Mouse (Mus musculus) forebrain, embryonic 10.5 days (tissue): Measurements from ENCODE around the gene Plekhn1. TPM values are rescaled to one million over a fixed set of nuclear protein-coding genes. Genes with fewer than 3 reads are reported as not detected.

Experiments used
- DNase-seq: peaks from one replicate; pipeline ENCODE4 v3.0.0-alpha.2; 2017; ENCODE audit warnings: low spot score; ENCODE audit errors: extremely low spot score
- H3K27ac ChIP-seq: fragments of 300-500 bp; sonication (generic); 2 replicates; pipeline ENCODE4 v1.5.1; 2016; ENCODE audit warnings: mild to moderate bottlenecking
- H3K27me3 ChIP-seq: fragments of 300-500 bp; sonication (generic); 2 replicates; pipeline ENCODE4 v1.6.1; 2016; ENCODE audit warnings: mild to moderate bottlenecking; ENCODE audit not compliant: poor library complexity, severe bottlenecking
- H3K36me3 ChIP-seq: fragments of 300-500 bp; sonication (generic); replicated peaks from 2 replicates; pipeline ENCODE4 v1.6.1; 2016; ENCODE audit warnings: mild to moderate bottlenecking, moderate library complexity
- H3K4me1 ChIP-seq: fragments of 300-500 bp; sonication (generic); 2 replicates; pipeline ENCODE4 v1.6.1; 2016
- H3K4me3 ChIP-seq: fragments of 300-500 bp; sonication (generic); 2 replicates; pipeline ENCODE4 v1.5.1; 2016; ENCODE audit warnings: mild to moderate bottlenecking, moderate library complexity
- H3K9me3 ChIP-seq: fragments of 300-500 bp; sonication (generic); 2 replicates; pipeline ENCODE4 v1.6.1; 2016; ENCODE audit warnings: mild to moderate bottlenecking, moderate library complexity
- WGBS: fragments of 180-500 bp; shearing (Covaris S2); methylation state at CpG from one replicate; pipeline ENCODE4 v1.1.7; 2016; 5-methylcytosine and 5-hydroxymethylcytosine counted together
- polyA plus RNA-seq: library from polyadenylated mRNA; unstranded; fragments of >200 nt; fragmentation: Nextera tagmentation; extraction: Ambion mirVana; gene quantifications from 2 replicates; pipeline ENCODE4 v1.2.1, GENCODE M21; 2016

The Plekhn1 gene
- polyA plus RNA-seq, 1 experiment from 2014 or later = 21.9 TPM

DNA sequence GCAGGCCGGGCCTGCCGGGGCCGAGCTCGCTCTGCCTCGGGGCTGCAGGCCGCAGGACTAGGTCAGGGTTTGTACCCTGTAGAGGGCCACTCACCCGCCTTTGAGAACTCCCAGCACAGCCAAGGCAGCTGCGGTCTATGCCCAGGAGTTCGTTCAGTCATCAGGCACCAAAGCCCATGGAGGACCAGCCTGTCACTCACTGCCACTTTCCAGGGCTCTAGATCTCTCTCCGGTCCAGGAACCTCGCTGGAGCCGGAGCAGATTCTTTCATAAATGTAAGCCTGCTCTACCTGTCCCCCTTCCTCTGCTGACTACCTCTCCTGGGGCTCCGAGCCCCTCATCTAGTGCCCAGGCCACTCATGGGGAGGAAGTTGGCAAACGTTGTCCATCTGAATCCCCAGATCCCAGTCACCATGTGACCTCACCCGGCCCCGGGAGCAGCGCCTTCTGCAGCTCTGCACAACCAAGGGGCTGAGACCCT is 596 bp downstream of the Plekhn1 start:
- peaks cover 67% of the 10 kb centered on the region for H3K36me3 ChIP-seq
- WGBS = 4% methylated on average over 17 of the region's 17 CpGs
- peak overlapping the region; percentile 74 for H3K4me3 ChIP-seq
- no peaks in the 10 kb centered on the region for H3K27me3 ChIP-seq
- peak overlapping the region; percentile 92 for H3K27ac ChIP-seq
- H3K4me1 ChIP-seq = peaks cover 28% of the 10 kb centered on the region
- DNase-seq = peak; percentile 56
- no peaks in the 10 kb centered on the region for H3K9me3 ChIP-seq

DNA sequence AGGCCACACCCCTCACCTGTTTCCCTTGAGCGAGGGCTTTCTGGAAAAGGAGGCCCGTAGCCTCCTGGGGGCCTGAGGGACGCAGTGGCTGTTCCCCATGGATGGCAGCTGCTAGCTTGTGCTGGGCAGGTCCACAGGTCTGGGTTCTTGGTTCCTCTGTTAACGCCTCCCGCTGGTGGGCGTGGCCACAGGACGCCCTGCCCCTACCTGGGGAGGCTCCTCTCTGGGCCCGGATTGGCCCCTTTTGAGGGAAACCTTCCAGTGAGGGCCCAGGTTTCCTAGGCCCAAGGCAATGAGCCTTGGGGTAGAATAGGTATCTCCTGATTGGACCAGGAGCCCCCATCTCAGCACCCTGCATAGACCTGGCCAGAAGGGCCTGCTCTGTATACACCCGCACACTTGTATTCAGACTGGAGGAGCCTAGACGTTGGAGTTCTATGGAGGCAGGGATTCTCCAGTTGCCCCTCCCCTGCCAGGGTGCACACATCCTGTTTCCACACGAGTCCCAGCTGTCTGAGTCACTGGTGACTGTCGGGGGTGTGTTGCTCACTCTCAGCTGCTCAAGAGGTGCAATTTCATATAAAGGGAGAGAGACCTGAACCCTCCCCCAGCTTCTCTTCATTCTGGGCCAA is 6.1 kb downstream of the Plekhn1 start:
- no peak for DNase-seq
- Histone ChIP-seq H3K9me3 (no peaks in the 10 kb centered on the region), H3K4me3 (0 out of 2 replicates have a peak overlapping the region, but pooled peaks have one; percentile 12), H3K27me3 (no peaks in the 10 kb centered on the region), H3K4me1 (peaks cover 18% of the 10 kb centered on the region), H3K27ac (no peak overlapping the region), H3K36me3 (peaks cover 46% of the 10 kb centered on the region)
- 22% methylated on average over 12 of the region's 12 CpGs for WGBS

DNA sequence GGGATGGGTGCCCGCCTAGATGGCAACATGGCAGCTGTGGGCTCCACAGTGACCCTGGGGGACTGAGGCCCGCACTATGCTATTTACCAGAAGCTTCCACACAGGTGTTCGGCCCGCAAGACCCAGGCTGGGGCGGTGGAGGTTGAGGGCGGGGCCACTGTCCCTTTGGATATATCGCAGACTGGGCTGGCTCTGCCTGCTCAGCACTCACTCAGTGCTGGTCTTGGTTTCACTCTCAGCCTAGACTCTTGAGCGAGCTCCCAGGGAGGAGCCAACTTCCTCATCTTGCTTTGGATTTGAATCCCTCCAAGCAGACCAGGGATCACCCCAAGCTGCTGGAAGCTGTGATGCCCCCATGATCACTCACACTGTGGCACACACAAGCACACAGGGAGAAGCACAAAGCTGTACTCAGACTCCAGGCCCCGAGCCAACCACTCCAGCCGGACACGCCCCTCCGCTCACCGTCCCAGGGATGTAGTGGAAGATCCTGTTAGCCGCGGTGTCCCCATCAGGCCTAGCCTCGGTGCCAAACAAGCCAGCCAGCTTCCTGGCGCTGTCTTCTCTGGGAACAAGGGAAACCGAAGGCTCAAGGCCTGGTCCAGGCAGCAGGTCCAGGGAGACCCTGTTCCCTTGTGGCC is 6.8 kb downstream of the Plekhn1 start:
- H3K27ac ChIP-seq = no peak overlapping the region
- peaks cover 40% of the 10 kb centered on the region for H3K36me3 ChIP-seq
- H3K4me3 ChIP-seq = 0 out of 2 replicates have a peak overlapping the region, but pooled peaks have one; percentile 12
- H3K9me3 ChIP-seq = no peaks in the 10 kb centered on the region
- whole genome bisulfite sequencing = 38% methylated on average over 18 of the region's 18 CpGs
- DNase-seq = no peak
- H3K4me1 ChIP-seq = peaks cover 12% of the 10 kb centered on the region
- H3K27me3 ChIP-seq = no peaks in the 10 kb centered on the region

DNA sequence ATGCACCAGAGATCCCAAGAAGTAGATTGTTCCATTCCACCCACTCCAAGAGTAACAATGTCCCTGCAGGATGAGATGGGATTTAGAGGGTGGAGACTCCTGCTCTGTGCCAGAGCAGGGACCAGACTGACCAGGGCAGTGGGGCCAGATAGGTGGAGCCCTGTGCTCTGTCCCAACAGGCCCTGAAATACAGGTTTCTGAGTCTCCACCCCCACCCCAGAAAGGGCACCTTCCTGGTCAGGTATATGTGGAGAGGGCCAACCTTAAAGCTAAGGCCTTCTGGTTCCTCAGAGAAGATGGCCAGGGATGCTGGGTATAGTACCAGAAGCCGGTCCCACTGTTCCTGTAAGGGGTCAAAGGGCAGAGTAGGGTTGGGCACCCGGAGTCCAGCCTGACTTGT is 10.4 kb downstream of the Plekhn1 start:
- peaks cover 12% of the 10 kb centered on the region for H3K4me1 ChIP-seq
- no peaks in the 10 kb centered on the region for H3K9me3 ChIP-seq
- 83% methylated on average over 2 of the region's 2 CpGs for WGBS
- DNase-seq = no peak
- H3K27me3 ChIP-seq = no peaks in the 10 kb centered on the region
- H3K27ac ChIP-seq = no peak overlapping the region
- no peak overlapping the region for H3K4me3 ChIP-seq
- peaks cover 10% of the 10 kb centered on the region for H3K36me3 ChIP-seq

DNA sequence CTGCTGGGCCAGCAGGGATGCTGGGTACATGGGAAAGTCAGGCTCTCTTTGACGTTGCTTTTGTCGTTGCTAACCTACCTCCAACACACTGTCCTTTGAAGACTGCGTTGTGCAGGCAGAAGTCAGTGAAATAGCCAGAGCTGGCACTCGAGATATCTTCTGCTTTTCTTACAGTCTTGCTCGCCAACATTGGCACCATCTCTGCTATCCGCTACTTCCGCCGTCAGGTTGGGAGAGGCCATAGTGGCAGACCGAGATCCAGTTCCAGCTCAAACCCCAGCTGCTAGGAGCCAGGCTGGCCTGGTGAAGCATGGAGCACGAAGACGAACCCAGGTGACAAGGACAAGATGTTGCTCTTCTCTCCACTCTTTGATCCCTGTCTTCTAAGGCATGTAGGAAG is 14.7 kb downstream of the Plekhn1 start:
- H3K4me1 ChIP-seq = no peaks in the 10 kb centered on the region

DNA sequence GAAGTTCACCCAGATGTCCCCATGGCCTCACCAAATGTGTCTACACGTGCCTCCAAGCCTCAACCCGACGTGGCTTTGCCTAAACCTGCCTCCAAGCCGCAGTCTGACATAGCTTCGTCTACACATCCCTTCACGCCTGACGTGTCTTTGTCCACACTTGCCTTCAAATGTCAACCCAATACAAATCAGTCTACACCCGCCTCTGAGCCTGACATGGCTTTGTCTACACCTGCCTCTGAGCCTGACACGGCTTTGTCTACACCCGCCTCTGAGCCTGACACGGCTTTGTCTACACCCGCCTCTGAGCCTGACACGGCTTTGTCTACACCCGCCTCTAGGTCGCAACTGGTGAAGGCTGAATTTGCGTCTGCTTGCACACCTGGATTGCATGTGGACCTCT is 16.8 kb downstream of the Plekhn1 start:
- no peaks in the 10 kb centered on the region for H3K27me3 ChIP-seq
- 0 out of 2 replicates have a peak, but pooled peaks cover 9% of the 10 kb centered on the region for H3K36me3 ChIP-seq
- 90% methylated on average over 16 of the region's 16 CpGs for WGBS
- H3K27ac ChIP-seq = no peak overlapping the region
- no peaks in the 10 kb centered on the region for H3K9me3 ChIP-seq
- H3K4me1 ChIP-seq = no peaks in the 10 kb centered on the region
- DNase-seq = no peak
- no peak overlapping the region for H3K4me3 ChIP-seq

More for the DNA sequence above, 14.7 kb downstream of the Plekhn1 start:
- Histone ChIP-seq H3K9me3 (no peaks in the 10 kb centered on the region), H3K4me3 (no peak overlapping the region), H3K36me3 (0 out of 2 replicates have a peak, but pooled peaks cover 6% of the 10 kb centered on the region), H3K27ac (no peak overlapping the region), H3K27me3 (no peaks in the 10 kb centered on the region)
- WGBS = 92% methylated on average over 11 of the region's 11 CpGs
- DNase-seq = no peak

DNA sequence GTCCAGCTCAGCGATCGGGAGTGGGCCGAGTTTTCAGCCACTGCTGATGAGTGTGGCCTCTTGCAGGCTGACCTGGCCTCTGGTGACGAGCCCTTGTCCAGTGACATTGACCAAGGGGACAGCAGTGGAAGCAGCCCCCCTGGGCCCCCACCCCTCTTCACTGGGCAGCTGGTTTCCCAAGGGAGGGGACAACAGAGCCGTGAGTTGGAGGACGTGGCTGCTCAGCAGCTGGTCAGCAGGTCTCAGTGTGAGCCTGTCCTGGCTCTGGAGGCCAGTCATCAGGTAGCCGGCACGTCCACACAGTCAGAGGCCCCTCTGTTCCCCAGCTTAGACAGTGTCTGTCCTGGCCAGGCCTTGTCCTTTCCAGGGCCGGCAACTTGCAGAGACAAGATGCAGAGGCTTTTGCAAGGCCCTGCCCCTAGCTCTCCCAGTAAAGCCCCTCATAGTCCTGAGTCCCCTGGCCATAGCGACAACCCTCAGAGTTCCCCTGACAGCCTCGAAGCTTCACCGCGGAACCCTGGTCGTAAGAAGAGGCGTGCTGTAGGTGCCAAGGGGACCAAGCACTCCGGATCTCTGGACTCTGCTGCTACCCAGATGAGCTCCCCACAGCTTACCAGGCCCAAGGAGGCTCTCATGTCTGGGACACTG is 17.5 kb downstream of the Plekhn1 start:
- 0 out of 2 replicates have a peak overlapping the region, but pooled peaks have one; percentile 25 for H3K27ac ChIP-seq
- WGBS = 89% methylated on average over 16 of the region's 16 CpGs
- H3K4me1 ChIP-seq = no peaks in the 10 kb centered on the region
- H3K36me3 ChIP-seq = 0 out of 2 replicates have a peak, but pooled peaks cover 6% of the 10 kb centered on the region
- no peak overlapping the region for H3K4me3 ChIP-seq
- H3K27me3 ChIP-seq = no peaks in the 10 kb centered on the region
- DNase-seq = no peak
- H3K9me3 ChIP-seq = no peaks in the 10 kb centered on the region

DNA sequence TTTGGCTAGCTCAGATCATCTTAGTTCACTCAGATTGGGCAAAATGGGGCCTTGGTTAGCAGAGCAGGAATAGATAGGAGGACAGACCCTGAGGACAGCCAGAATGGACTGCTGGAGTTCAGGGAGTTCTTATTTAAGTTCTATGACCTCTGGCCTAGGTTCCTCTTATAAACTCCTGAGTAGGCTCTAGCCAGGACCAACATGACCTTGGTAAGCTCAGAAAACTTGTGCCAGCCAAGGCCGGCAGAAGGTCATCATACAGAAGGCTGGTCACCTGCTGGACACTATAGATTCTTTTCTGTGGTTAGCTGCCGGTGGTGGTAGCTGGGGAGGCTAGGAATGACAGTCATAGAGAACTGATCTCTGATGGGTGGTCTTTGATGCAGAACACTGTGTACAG is 18.5 kb downstream of the Plekhn1 start:
- WGBS = 92% methylated on average over 2 of the region's 2 CpGs

DNA sequence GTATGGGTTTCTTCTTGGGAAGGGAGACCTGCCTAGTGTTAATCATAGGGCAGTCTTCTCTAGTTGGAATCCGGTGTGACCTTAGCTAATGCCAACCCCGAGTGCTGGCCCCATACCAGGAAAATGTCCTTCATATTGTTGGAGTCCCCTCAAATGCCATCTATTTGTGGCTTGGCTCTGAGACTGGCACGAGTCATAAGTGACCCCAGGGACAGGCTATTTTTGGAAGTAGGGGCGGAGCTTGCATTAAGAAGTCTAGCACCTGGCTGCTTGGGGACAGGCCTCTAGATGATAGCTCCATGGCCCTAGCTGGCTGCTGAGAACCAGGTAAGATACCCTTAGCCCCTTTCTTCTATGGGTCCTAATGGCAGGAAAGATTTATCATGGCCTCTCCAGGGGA is 19.0 kb downstream of the Plekhn1 start, which contains the start of gene Perm1:
TSS of gene Perm1 (plus strand) at position 220 of the 400 bp plus-strand sequence.
- 0 out of 2 replicates have a peak, but pooled peaks cover 3% of the 10 kb centered on the region for H3K36me3 ChIP-seq
- H3K4me3 ChIP-seq = no peak within 1 kb of the TSS
- WGBS = 86% methylated on average over 4 of the region's 4 CpGs
- no peak within 1 kb of the TSS for H3K27ac ChIP-seq
- H3K9me3 ChIP-seq = no peaks in the 10 kb centered on the region
- no peaks in the 10 kb centered on the region for H3K4me1 ChIP-seq
- DNase-seq = no peak
- no peaks in the 10 kb centered on the region for H3K27me3 ChIP-seq

More for the DNA sequence above, 18.5 kb downstream of the Plekhn1 start:
- H3K9me3 ChIP-seq = no peaks in the 10 kb centered on the region
- H3K4me3 ChIP-seq = no peak overlapping the region
- no peak overlapping the region for H3K27ac ChIP-seq
- H3K27me3 ChIP-seq = no peaks in the 10 kb centered on the region
- 0 out of 2 replicates have a peak, but pooled peaks cover 3% of the 10 kb centered on the region for H3K36me3 ChIP-seq
- DNase-seq = no peak
- no peaks in the 10 kb centered on the region for H3K4me1 ChIP-seq

DNA sequence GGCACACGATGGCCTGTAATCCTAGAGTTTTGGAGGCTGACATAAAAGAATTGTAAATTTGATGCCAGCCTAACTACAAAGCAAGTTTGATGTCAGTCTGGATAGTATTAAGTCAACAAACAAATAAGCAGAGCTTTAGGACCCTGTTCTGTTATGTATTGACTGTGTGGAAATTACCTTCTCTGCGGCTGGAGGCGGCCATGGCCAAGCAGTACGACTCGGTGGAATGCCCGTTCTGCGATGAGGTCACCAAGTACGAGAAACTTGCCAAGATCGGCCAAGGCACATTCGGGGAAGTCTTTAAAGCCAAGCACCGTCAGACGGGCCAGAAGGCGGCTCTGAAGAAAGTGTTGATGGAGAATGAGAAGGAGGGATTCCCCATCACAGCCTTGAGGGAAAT is 21.5 kb downstream of the Plekhn1 start:
- no peaks in the 10 kb centered on the region for H3K9me3 ChIP-seq
- DNase-seq = no peak
- no peak overlapping the region for H3K27ac ChIP-seq
- H3K27me3 ChIP-seq = no peaks in the 10 kb centered on the region
- H3K4me1 ChIP-seq = no peaks in the 10 kb centered on the region
- H3K4me3 ChIP-seq = no peak overlapping the region
- 94% methylated on average over 13 of the region's 13 CpGs for WGBS
- H3K36me3 ChIP-seq = peaks cover 14% of the 10 kb centered on the region

DNA sequence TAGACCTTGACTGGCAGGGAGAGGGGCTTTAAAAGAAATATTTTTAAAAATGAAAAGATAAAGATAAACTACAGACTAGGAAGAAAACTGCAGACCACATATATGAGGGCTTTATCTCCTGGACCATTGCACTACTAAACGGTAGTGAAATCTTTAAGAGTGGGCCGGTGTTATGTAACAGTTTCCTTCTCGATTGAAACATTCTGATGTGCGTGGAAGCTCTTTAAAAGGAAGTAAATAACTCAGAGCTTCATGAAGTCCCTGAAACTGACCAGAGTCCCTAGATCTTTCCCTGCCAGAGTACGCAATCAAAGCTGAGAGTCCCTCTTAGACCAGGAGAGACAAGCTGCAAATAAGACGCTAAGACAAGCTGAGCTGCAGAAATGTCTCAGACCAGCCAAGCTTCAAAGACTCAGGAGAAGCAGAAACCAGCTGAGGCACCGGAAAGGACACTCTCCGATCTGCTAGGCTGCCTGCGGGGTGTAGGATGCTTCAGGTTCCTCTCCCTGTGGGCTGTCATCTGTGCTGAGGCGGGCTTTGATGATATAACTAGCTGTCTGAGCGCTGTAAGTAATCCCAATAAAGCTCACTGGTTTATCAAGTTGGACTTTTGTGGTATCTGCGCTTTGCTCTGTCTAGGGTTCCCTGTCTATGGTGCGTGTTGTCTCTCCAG is 24.6 kb downstream of the Plekhn1 start:
- Histone ChIP-seq H3K27me3 (peaks cover 3% of the 10 kb centered on the region), H3K4me1 (peaks cover 8% of the 10 kb centered on the region), H3K36me3 (peaks cover 30% of the 10 kb centered on the region), H3K9me3 (no peaks in the 10 kb centered on the region), H3K4me3 (no peak overlapping the region), H3K27ac (no peak overlapping the region)
- 83% methylated on average over 13 of the region's 13 CpGs for WGBS
- DNase-seq = no peak

DNA sequence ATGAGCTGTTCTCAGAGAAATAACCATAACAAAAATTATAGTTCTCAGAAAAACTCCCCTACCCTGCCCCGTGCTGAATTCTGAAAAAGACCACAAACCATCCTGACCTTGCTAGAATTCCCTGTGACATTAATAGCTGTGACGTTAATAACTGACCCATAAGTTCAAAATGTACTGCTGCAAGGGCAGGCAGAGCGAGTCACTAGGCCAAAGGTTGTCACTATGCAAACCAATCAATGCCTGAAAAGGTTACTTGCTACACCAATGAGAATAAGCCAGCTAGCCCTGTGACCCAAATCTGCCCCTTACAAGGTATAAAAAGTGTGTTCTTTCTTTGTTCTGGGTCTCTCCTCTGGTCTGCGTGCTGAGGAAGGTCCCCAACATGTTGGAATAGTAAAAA is 25.8 kb downstream of the Plekhn1 start:
- Histone ChIP-seq H3K36me3 (peaks cover 29% of the 10 kb centered on the region), H3K27me3 (peaks cover 16% of the 10 kb centered on the region), H3K9me3 (no peaks in the 10 kb centered on the region), H3K4me1 (peaks cover 20% of the 10 kb centered on the region), H3K4me3 (no peak overlapping the region), H3K27ac (no peak overlapping the region)
- WGBS = 95% methylated on average over 4 of the region's 4 CpGs
- DNase-seq = no peak
